Mouse (Mus musculus): ENCODE data around the gene Olfr1264. TPM values are rescaled to one million over a fixed set of nuclear protein-coding genes. Genes with fewer than 3 reads are reported as not detected.

The Olfr1264 gene
- not detected in 2 replicates for polyA plus RNA-seq (2015; fragmentation: Nextera tagmentation; extraction: Ambion mirVana)

GRCm38 (mm10) chr2:90025477-90025876 is at the start of gene Olfr1264:
TSS of gene Olfr1264 (minus strand) at chr2:90025577.

GRCm38 (mm10) chr2:90063494-90063893 is 38.1 kb upstream of the Olfr1264 start, which contains the start of gene Olfr140:
TSS of gene Olfr140 (minus strand) at chr2:90063594.

DNA sequence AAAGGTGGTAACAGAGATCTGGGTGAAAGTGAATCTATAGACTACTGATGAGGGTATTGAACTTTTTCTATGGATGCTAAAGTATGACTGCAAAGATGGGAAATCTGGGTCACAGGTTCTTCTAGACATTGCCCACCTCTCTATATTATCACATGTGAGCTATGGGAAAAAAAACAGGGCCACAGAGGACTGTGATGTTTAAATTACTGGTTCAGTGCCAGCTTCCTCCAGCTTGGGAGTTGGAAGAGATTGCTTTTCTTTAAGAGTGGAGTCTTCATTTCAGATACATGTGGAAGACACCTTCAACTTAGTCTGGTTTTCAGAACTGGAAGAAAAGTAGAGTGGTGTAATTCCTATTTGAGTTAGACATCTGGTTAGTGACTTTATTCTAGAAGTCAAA is 9.7 kb upstream of the Olfr1264 start, which contains the start of gene Olfr1265:
TSS of gene Olfr1265 (plus strand) at position 301 of the 400 bp plus-strand sequence.

GRCm38 (mm10) chr2:90011831-90012230 is 13.5 kb downstream of the Olfr1264 start, which contains the start of gene Olfr1263:
TSS of gene Olfr1263 (plus strand) at chr2:90012131.

DNA sequence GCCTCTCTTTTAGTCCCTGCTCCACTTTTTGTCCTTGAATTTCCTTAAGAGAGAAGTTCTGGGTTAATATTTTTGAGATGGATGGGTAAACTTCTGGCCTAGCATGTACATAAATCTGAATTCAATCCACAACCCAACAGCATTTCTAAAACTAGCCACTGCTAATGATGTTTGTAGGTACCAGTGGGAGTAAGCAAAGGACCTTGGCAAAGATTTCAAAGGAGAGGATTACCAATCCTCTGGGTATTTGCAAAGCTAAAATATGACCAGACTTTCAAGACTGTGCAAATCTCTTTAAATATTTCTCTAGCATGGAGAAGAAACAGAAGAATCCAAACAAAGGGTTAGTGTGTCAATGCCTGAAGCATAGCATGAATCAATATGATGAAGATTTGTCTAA is 25.5 kb downstream of the Olfr1264 start, which contains the start of gene Olfr1262:
TSS of gene Olfr1262 (plus strand) at position 301 of the 400 bp plus-strand sequence.

GRCm38 (mm10) chr2:89990921-89991320 is 34.5 kb downstream of the Olfr1264 start, which contains the start of gene Olfr1261:
TSS of gene Olfr1261 (plus strand) at chr2:89991221.

GRCm38 (mm10) chr2:89974184-89974583 is 51.2 kb downstream of the Olfr1264 start, which contains the start of gene Olfr1260:
TSS of gene Olfr1260 (plus strand) at chr2:89974340.

Other genes starting within 250 kb of the Olfr1264 start
- not detected in 2 replicates for gene Olfr1254, start 232.0 kb downstream of the Olfr1264 start, polyA plus RNA-seq (2015; fragmentation: Nextera tagmentation; extraction: Ambion mirVana)
- gene Olfr1255, start 213.5 kb downstream of the Olfr1264 start, polyA plus RNA-seq (2015; fragmentation: Nextera tagmentation; extraction: Ambion mirVana): not detected in 2 replicates
- gene Olfr1256, start 184.0 kb downstream of the Olfr1264 start, polyA plus RNA-seq (2015; fragmentation: Nextera tagmentation; extraction: Ambion mirVana): not detected in 2 replicates
- gene Olfr48, start 177.4 kb downstream of the Olfr1264 start, polyA plus RNA-seq (2015; fragmentation: Nextera tagmentation; extraction: Ambion mirVana): not detected in 2 replicates
- not detected in 2 replicates for gene Olfr1257, start 147.1 kb downstream of the Olfr1264 start, polyA plus RNA-seq (2015; fragmentation: Nextera tagmentation; extraction: Ambion mirVana)
- not detected in 2 replicates for gene Olfr1258, start 98.3 kb downstream of the Olfr1264 start, polyA plus RNA-seq (2015; fragmentation: Nextera tagmentation; extraction: Ambion mirVana)
- gene Olfr1259, start 76.9 kb downstream of the Olfr1264 start, polyA plus RNA-seq (2015; fragmentation: Nextera tagmentation; extraction: Ambion mirVana): not detected in 2 replicates
- gene Olfr1260, start 51.2 kb downstream of the Olfr1264 start, polyA plus RNA-seq (2015; fragmentation: Nextera tagmentation; extraction: Ambion mirVana): 0.23 TPM in 1 of 2 replicates, not detected in the other
- gene Olfr1261, start 34.4 kb downstream of the Olfr1264 start, polyA plus RNA-seq (2015; fragmentation: Nextera tagmentation; extraction: Ambion mirVana): not detected in 2 replicates
- gene Olfr1262, start 25.4 kb downstream of the Olfr1264 start, polyA plus RNA-seq (2015; fragmentation: Nextera tagmentation; extraction: Ambion mirVana): not detected in 2 replicates
- not detected in 2 replicates for gene Olfr1263, start 13.4 kb downstream of the Olfr1264 start, polyA plus RNA-seq (2015; fragmentation: Nextera tagmentation; extraction: Ambion mirVana)
- not detected in 2 replicates for gene Olfr1265, start 9.8 kb upstream of the Olfr1264 start, polyA plus RNA-seq (2015; fragmentation: Nextera tagmentation; extraction: Ambion mirVana)
- not detected in 2 replicates for gene Olfr140, start 38.0 kb upstream of the Olfr1264 start, polyA plus RNA-seq (2015; fragmentation: Nextera tagmentation; extraction: Ambion mirVana)
- not detected in 2 replicates for gene Olfr1269, start 95.8 kb upstream of the Olfr1264 start, polyA plus RNA-seq (2015; fragmentation: Nextera tagmentation; extraction: Ambion mirVana)
- gene Olfr32, start 116.7 kb upstream of the Olfr1264 start, polyA plus RNA-seq (2015; fragmentation: Nextera tagmentation; extraction: Ambion mirVana): not detected in 2 replicates
- not detected in 2 replicates for gene Olfr1270, start 127.5 kb upstream of the Olfr1264 start, polyA plus RNA-seq (2015; fragmentation: Nextera tagmentation; extraction: Ambion mirVana)
- not detected in 2 replicates for gene Olfr1506, start 198.9 kb upstream of the Olfr1264 start, polyA plus RNA-seq (2015; fragmentation: Nextera tagmentation; extraction: Ambion mirVana)
- gene Olfr142, start 232.0 kb upstream of the Olfr1264 start, polyA plus RNA-seq (2015; fragmentation: Nextera tagmentation; extraction: Ambion mirVana): not detected in 2 replicates
- not detected in 2 replicates for gene Olfr1271, start 245.5 kb upstream of the Olfr1264 start, polyA plus RNA-seq (2015; fragmentation: Nextera tagmentation; extraction: Ambion mirVana)